Comparison of ENCODE assay signal across 9 mouse cellular contexts in genomic region chr11:69934681-69935080, GRCm38 (mm10). TPM values are rescaled to one million over a fixed set of nuclear protein-coding genes. Genes with fewer than 3 reads are reported as not detected.
DNase-seq lines count a peak whose midpoint lies in the region; ATAC-seq and TF ChIP-seq lines count a peak whose summit lies in the region.
"Had no signal": no experiment of that assay in that cellular context is flagged by ENCODE, and none has a peak within 500 bp of the region (broad histone marks: within the 10 kb centered on the region; RNA-seq: fewer than 3 reads in every experiment).

No protein-coding gene starts in this region.

- in situ Hi-C loops in CH12.LX (cut with MboI; ENCODE audit: low pct_ligation_motif_present, low pct_unique_long_range_greater_than_20kb, low sequenced_read_pairs): no loop called here

- H3K36me3 ChIP-seq in heart, embryonic 10.5 days: no peaks in the 10 kb centered on the region
- no peaks in the 10 kb centered on the region for H3K36me3 ChIP-seq in CH12.LX (replicated peaks in 1 of 2; ENCODE audit: control insufficient read depth in 1 of 2, insufficient read depth in 1 of 2, low read length in 1 of 2)
- no peaks in the 10 kb centered on the region for H3K36me3 ChIP-seq in forebrain, embryonic 14.5 days (ENCODE audit: control insufficient read depth, insufficient read depth, low read length)
- H3K36me3 ChIP-seq in liver, embryonic 15.5 days (replicated peaks): no peaks in the 10 kb centered on the region

- no peak for DNase-seq in heart, embryonic 10.5 days (ENCODE audit: low spot score)
- no peak for DNase-seq in heart, postnatal 4 days
- DNase-seq in CH12.LX (ENCODE audit: extremely low read depth): no peak
- DNase-seq in forebrain, embryonic 14.5 days (ENCODE audit: low spot score): peak; percentile 13
- no peak for DNase-seq in left cerebral cortex, adult 2 months (ENCODE audit: extremely low spot score in 1 of 2, low spot score in 2 of 2)
- DNase-seq in left cerebral cortex, postnatal 4 days: no peak

- WGBS in heart, embryonic 10.5 days: 20% methylated on average over 6 of the region's 6 CpGs
- 18% methylated on average over 6 of the region's 6 CpGs for WGBS in forebrain, embryonic 14.5 days
- 13% methylated on average over 6 of the region's 6 CpGs for WGBS in liver, embryonic 15.5 days (ENCODE audit: insufficient replicate concordance)

- peak overlapping the region; percentile 92 for H3K4me2 ChIP-seq in CH12.LX (ENCODE audit: insufficient read depth, low read depth, poor library complexity, severe bottlenecking)
- peak overlapping the region; percentile 99 for H3K4me2 ChIP-seq in forebrain, embryonic 14.5 days (ENCODE audit: low read length)
- H3K4me2 ChIP-seq in liver, embryonic 15.5 days: peak overlapping the region; percentile 92

- intact Hi-C loops in left cerebral cortex, adult 2 months (cut with DNase I): loop anchor here (1.0 to 5.0 kb wide), 4 partner anchors 15 to 278 kb away; partner anchors contain the start of genes Ctdnep1 and Slc16a11
- intact Hi-C loops in left cerebral cortex, postnatal 4 days (cut with DNase I): loop anchor here (5.0 to 10.0 kb wide), 2 partner anchors 50 to 278 kb away; partner anchors contain the start of genes Ctdnep1, Elp5 and Slc16a11

- no peak for TF ChIP-seq POLR2A in CH12.LX (IDR thresholded peaks at IDR 0.05; ENCODE audit: low read depth, low read length)

- dilution Hi-C loops in CH12.LX (cut with MboI; ENCODE audit: extremely low pct_ligation_motif_present, extremely low pct_unique_long_range_greater_than_20kb, low sequenced_read_pairs): no loop called here

- ATAC-seq in forebrain, embryonic 14.5 days: no peak
- ATAC-seq in liver, embryonic 15.5 days (ENCODE audit: insufficient read depth): no peak
- no peak for ATAC-seq in cerebellum, adult (ENCODE audit: insufficient number of reproducible peaks, low FRiP score, low TSS enrichment)

- peak overlapping the region; percentile 77; the same call in 1 of the 2 replicates for H3K4me3 ChIP-seq in heart, embryonic 10.5 days
- no peak overlapping the region for H3K4me3 ChIP-seq in CH12.LX (replicated peaks in 1 of 3; ENCODE audit: low read depth in 2 of 3, low read length in 2 of 3, poor library complexity in 1 of 3)
- 0 out of 2 replicates have a peak overlapping the region, but pooled peaks have one; percentile 2 for H3K4me3 ChIP-seq in forebrain, embryonic 14.5 days (ENCODE audit: low read depth, low read length)
- H3K4me3 ChIP-seq in liver, embryonic 15.5 days (replicated peaks): peak overlapping the region; percentile 57
- no peak overlapping the region for H3K4me3 ChIP-seq in left cerebral cortex, adult 2 months

- H3K9ac ChIP-seq in CH12.LX (ENCODE audit: insufficient read depth, low read depth): no peak overlapping the region; the same call in 1 of the 2 replicates
- no peak overlapping the region for H3K9ac ChIP-seq in forebrain, embryonic 14.5 days (ENCODE audit: low read length)
- no peak overlapping the region for H3K9ac ChIP-seq in liver, embryonic 15.5 days

- no peak for TF ChIP-seq RAD21 in CH12.LX (IDR thresholded peaks at IDR 0.05; ENCODE audit: low read depth, low read length)

- H3K4me1 ChIP-seq in heart, embryonic 10.5 days: peaks cover 36% of the 10 kb centered on the region
- H3K4me1 ChIP-seq in CH12.LX (ENCODE audit: control insufficient read depth in 1 of 2, insufficient read depth in 2 of 2): peaks cover 5 to 59% of the 10 kb centered on the region in 2 experiments
- peaks cover 5% of the 10 kb centered on the region; the same call in 1 of the 2 replicates for H3K4me1 ChIP-seq in forebrain, embryonic 14.5 days (ENCODE audit: control insufficient read depth, insufficient read depth, low read length)
- H3K4me1 ChIP-seq in liver, embryonic 15.5 days (replicated peaks): peaks cover 46% of the 10 kb centered on the region

- H3K27me3 ChIP-seq in heart, embryonic 10.5 days (ENCODE audit: insufficient read depth, poor library complexity, severe bottlenecking): peaks cover 48% of the 10 kb centered on the region
- peaks cover 55% of the 10 kb centered on the region for H3K27me3 ChIP-seq in CH12.LX (replicated peaks)
- peaks cover 9% of the 10 kb centered on the region; the same call in 1 of the 2 replicates for H3K27me3 ChIP-seq in forebrain, embryonic 14.5 days (replicated peaks; ENCODE audit: control insufficient read depth, insufficient read depth, low read length)
- peaks cover 58% of the 10 kb centered on the region for H3K27me3 ChIP-seq in liver, embryonic 15.5 days

- no peak overlapping the region for H3K27ac ChIP-seq in heart, embryonic 10.5 days
- no peak overlapping the region for H3K27ac ChIP-seq in CH12.LX (ENCODE audit: insufficient read depth, low read depth)
- H3K27ac ChIP-seq in forebrain, embryonic 14.5 days (ENCODE audit: low read depth, low read length): no peak overlapping the region
- no peak overlapping the region for H3K27ac ChIP-seq in liver, embryonic 15.5 days (replicated peaks)
- no peak overlapping the region for H3K27ac ChIP-seq in left cerebral cortex, adult 2 months

- no peak for TF ChIP-seq CTCF in CH12.LX (conservative IDR thresholded peaks at IDR 0.05 in 1 of 2, IDR thresholded peaks at IDR 0.05 in 1 of 2; ENCODE audit: low read depth in 2 of 2, low read length in 2 of 2)
- TF ChIP-seq CTCF in left cerebral cortex, adult 2 months (IDR thresholded peaks at IDR 0.05): no peak

- H3K9me3 ChIP-seq in heart, embryonic 10.5 days: no peaks in the 10 kb centered on the region
- H3K9me3 ChIP-seq in CH12.LX (replicated peaks; ENCODE audit: low read length): no peaks in the 10 kb centered on the region
- no peaks in the 10 kb centered on the region for H3K9me3 ChIP-seq in forebrain, embryonic 14.5 days (replicated peaks; ENCODE audit: control insufficient read depth, low read length)
- no peaks in the 10 kb centered on the region for H3K9me3 ChIP-seq in liver, embryonic 15.5 days (replicated peaks)

- H3K79me2 ChIP-seq in CH12.LX (replicated peaks; ENCODE audit: control insufficient read depth, extremely low read depth, insufficient read depth, poor library complexity, severe bottlenecking): no peaks in the 10 kb centered on the region

- TF ChIP-seq EP300 in CH12.LX (IDR thresholded peaks at IDR 0.05; ENCODE audit: low read length): no peak

TF ChIP-seq in CH12.LX, 34 proteins besides CTCF, POLR2A, EP300 and RAD21 (continues in another document):
- TF ChIP-seq SMC3 (IDR thresholded peaks at IDR 0.05; ENCODE audit: low read depth, low read length) (no peak), MYC (IDR thresholded peaks at IDR 0.05; ENCODE audit: low read depth, low read length) (0 out of 2 replicates have a peak, but pooled peaks have one; percentile 8)

RNA-seq across cellular contexts. Expression of gene Ybx2, which starts 0.9 kb away (rescaled TPM):
- polyA plus RNA-seq in heart, embryonic 10.5 days (2016; fragmentation: Nextera tagmentation; extraction: Ambion mirVana): 1.8 and 2.1 TPM in 2 replicates
- 10 to 100 TPM; 24.8 to 35.7 TPM for total RNA-seq in heart, postnatal 4 days (2021)
- 0.25 TPM in 1 of 2 replicates, not detected in the other for total RNA-seq in CH12.LX (2012; rRNA removed)
- not detected in 2 replicates for total RNA-seq in CH12.LX (2014; rRNA removed)
- 0.39 TPM in 1 of 2 replicates, not detected in the other for polyA plus RNA-seq in CH12.LX (2012; ENCODE audit: insufficient read length, low read depth)
- polyA plus RNA-seq in forebrain, embryonic 14.5 days (2014; fragmentation: Nextera tagmentation; extraction: Ambion mirVana): 3.9 and 4.0 TPM in 2 replicates
- polyA plus RNA-seq in liver, embryonic 15.5 days (2015; fragmentation: Nextera tagmentation; extraction: Ambion mirVana): not detected in 2 replicates
- total RNA-seq in left cerebral cortex, adult 2 months (2021): 1 to 10 TPM; 9.9 to 10.0 TPM
- 10 to 100 TPM; 16.1 to 23.5 TPM for total RNA-seq in left cerebral cortex, postnatal 4 days (2021)

RNA-seq across cellular contexts. Expression of gene Eif5a, which starts 12.9 kb away (rescaled TPM):
- polyA plus RNA-seq in heart, embryonic 10.5 days (2016; fragmentation: Nextera tagmentation; extraction: Ambion mirVana): 2,011 and 2,470 TPM in 2 replicates
- 100 to 1,000 TPM; 550 to 556 TPM for total RNA-seq in heart, postnatal 4 days (2021)
- 1,419 and 1,651 TPM in 2 replicates for total RNA-seq in CH12.LX (2012; rRNA removed)
- total RNA-seq in CH12.LX (2014; rRNA removed): 2,535 and 2,729 TPM in 2 replicates
- 3,314 and 3,421 TPM in 2 replicates for polyA plus RNA-seq in CH12.LX (2012; ENCODE audit: insufficient read length, low read depth)
- 1,251 and 1,277 TPM in 2 replicates for polyA plus RNA-seq in forebrain, embryonic 14.5 days (2014; fragmentation: Nextera tagmentation; extraction: Ambion mirVana)
- 1,245 and 1,257 TPM in 2 replicates for polyA plus RNA-seq in liver, embryonic 15.5 days (2015; fragmentation: Nextera tagmentation; extraction: Ambion mirVana)
- total RNA-seq in left cerebral cortex, adult 2 months (2021): 100 to 1,000 TPM; 408 to 429 TPM
- total RNA-seq in left cerebral cortex, postnatal 4 days (2021): 100 to 1,000 TPM; 539 to 555 TPM

RNA-seq across cellular contexts. Expression of gene Slc2a4, which starts 13.3 kb away (rescaled TPM):
- 17.8 and 24.1 TPM in 2 replicates for polyA plus RNA-seq in heart, embryonic 10.5 days (2016; fragmentation: Nextera tagmentation; extraction: Ambion mirVana)
- total RNA-seq in heart, postnatal 4 days (2021): 100 to 1,000 TPM in 1 of 2 experiments, 10 to 100 TPM in 1; 97.9 to 101 TPM
- total RNA-seq in CH12.LX (2012; rRNA removed) (2.2 and 2.6 TPM in 2 replicates), CH12.LX (2014; rRNA removed) (3.1 and 3.8 TPM in 2 replicates)
- 2.3 and 2.4 TPM in 2 replicates for polyA plus RNA-seq in CH12.LX (2012; ENCODE audit: insufficient read length, low read depth)
- polyA plus RNA-seq in forebrain, embryonic 14.5 days (2014; fragmentation: Nextera tagmentation; extraction: Ambion mirVana): 5.5 and 6.7 TPM in 2 replicates
- 19.9 and 22.1 TPM in 2 replicates for polyA plus RNA-seq in liver, embryonic 15.5 days (2015; fragmentation: Nextera tagmentation; extraction: Ambion mirVana)
- 1 to 10 TPM; 2.3 to 4.1 TPM for total RNA-seq in left cerebral cortex, adult 2 months (2021)
- total RNA-seq in left cerebral cortex, postnatal 4 days (2021): 1 to 10 TPM; 1.7 to 3.2 TPM

RNA-seq across cellular contexts. Expression of gene Gps2, which starts 21.0 kb away (rescaled TPM):
- polyA plus RNA-seq in heart, embryonic 10.5 days (2016; fragmentation: Nextera tagmentation; extraction: Ambion mirVana): 55.2 and 69.4 TPM in 2 replicates
- total RNA-seq in heart, postnatal 4 days (2021): 10 to 100 TPM; 29.6 to 33.0 TPM
- total RNA-seq in CH12.LX (2012; rRNA removed) (29.4 and 35.9 TPM in 2 replicates), CH12.LX (2014; rRNA removed) (25.0 and 27.4 TPM in 2 replicates)
- 69.2 and 73.6 TPM in 2 replicates for polyA plus RNA-seq in CH12.LX (2012; ENCODE audit: insufficient read length, low read depth)
- polyA plus RNA-seq in forebrain, embryonic 14.5 days (2014; fragmentation: Nextera tagmentation; extraction: Ambion mirVana): 62.9 and 67.8 TPM in 2 replicates
- 90.6 and 98.4 TPM in 2 replicates for polyA plus RNA-seq in liver, embryonic 15.5 days (2015; fragmentation: Nextera tagmentation; extraction: Ambion mirVana)
- total RNA-seq in left cerebral cortex, adult 2 months (2021): 10 to 100 TPM; 31.0 to 31.7 TPM
- total RNA-seq in left cerebral cortex, postnatal 4 days (2021): 10 to 100 TPM; 37.8 to 38.3 TPM

RNA-seq across cellular contexts. Expression of gene Cldn7, which starts 29.9 kb away (rescaled TPM):
- 4.7 and 22.3 TPM in 2 replicates for polyA plus RNA-seq in heart, embryonic 10.5 days (2016; fragmentation: Nextera tagmentation; extraction: Ambion mirVana)
- total RNA-seq in heart, postnatal 4 days (2021): under 1 TPM in 1 of 2 experiments, not detected in 1; 0.76 TPM
- total RNA-seq in CH12.LX (2012; rRNA removed) (not detected in 2 replicates), CH12.LX (2014; rRNA removed) (not detected in 2 replicates)
- polyA plus RNA-seq in CH12.LX (2012; ENCODE audit: insufficient read length, low read depth): not detected in 2 replicates
- polyA plus RNA-seq in forebrain, embryonic 14.5 days (2014; fragmentation: Nextera tagmentation; extraction: Ambion mirVana): not detected in 2 replicates
- polyA plus RNA-seq in liver, embryonic 15.5 days (2015; fragmentation: Nextera tagmentation; extraction: Ambion mirVana): 4.5 and 6.6 TPM in 2 replicates
- not detected for total RNA-seq in left cerebral cortex, adult 2 months (2021)
- total RNA-seq in left cerebral cortex, postnatal 4 days (2021): not detected
- polyA plus RNA-seq: cortical plate, adult 2 months had no signal

Comparison
In these comparisons a context has a peak if more than half of its experiments do, and no peak if none do; other contexts are left out.
1. H3K4me3 ChIP-seq: peak in heart, embryonic 10.5 days (single experiment), forebrain, embryonic 14.5 days (single experiment) and liver, embryonic 15.5 days (single experiment); none in CH12.LX (0 of 3) and left cerebral cortex, adult 2 months (single experiment).
2. RNA of gene Ybx2, which starts 0.9 kb away (total RNA-seq): 24.8 to 35.7 TPM in heart, postnatal 4 days, 16.1 to 23.5 TPM in left cerebral cortex, postnatal 4 days and 9.9 to 10.0 TPM in left cerebral cortex, adult 2 months; 0.25 TPM in CH12.LX; every median in the first group is over 4 times any median in the second.
3. RNA of gene Slc2a4, which starts 13.3 kb away (total RNA-seq): 97.9 to 101 TPM in heart, postnatal 4 days; 2.3 to 4.1 TPM in left cerebral cortex, adult 2 months, 2.2 to 3.8 TPM in CH12.LX and 1.7 to 3.2 TPM in left cerebral cortex, postnatal 4 days; every median in the first group is over 10 times any median in the second.
4. Peak in every context shown above with its lines, with median percentiles within 50 percentile points of each other: H3K4me2 ChIP-seq.